Mouse (Mus musculus) layer of hippocampus, adult 18-20 months (tissue): ENCODE measurements around the gene Rhox3c. TPM values are rescaled to one million over a fixed set of nuclear protein-coding genes. Genes with fewer than 3 reads are reported as not detected.
"Not testable (repeated sequence)": the region's sequence is repeated elsewhere in the genome, so short reads cannot be mapped to it uniquely, and the experiment has no call there.

ENCODE experiments used
- DNase-seq, 2 experiments: peaks; one replicate each; pipeline ENCODE4 v3.0.0; 2022; ENCODE audit warnings: low spot score in 2 of 2
- long read RNA-seq: library from polyadenylated mRNA; stranded (forward); transcript quantifications from one replicate; pipeline ENCODE4 v2.0.0, GENCODE M21; 2021
- total RNA-seq, 2 experiments: library from RNA; stranded (reverse); gene quantifications; 2 replicates each; pipeline ENCODE4 v1.2.3; 2021

Rhox3c gene
- not detected for total RNA-seq
- long read RNA-seq: 0 reads

GRCm38 (mm10) chrX:37458285-37458684, at the start of gene Rhox3c:
Gene Rhox3c (plus strand): TSS chrX:37458585.
- DNase-seq: not testable (repeated sequence)

GRCm38 (mm10) chrX:37411767-37412166, 46.6 kb upstream of the Rhox3c start, which contains the start of gene Rhox2b:
Gene Rhox2b (plus strand): TSS chrX:37412067.
- DNase-seq: not testable (repeated sequence)

- DNase-seq: not testable (repeated sequence)
These were observed 26.2 kb upstream of the Rhox3c start, which contains the start of gene Rhox4b for GRCm38 (mm10) chrX:37432194-37432593. Gene Rhox4b (plus strand): TSS chrX:37432494.

- not testable (repeated sequence) for DNase-seq
These were observed 5.0 kb upstream of the Rhox3c start, which contains the start of gene Rhox2c for GRCm38 (mm10) chrX:37453380-37453779. Gene Rhox2c (plus strand): TSS chrX:37453680.

GRCm38 (mm10) chrX:37480037-37480436, 21.7 kb downstream of the Rhox3c start, which contains the start of gene Rhox4c:
Gene Rhox4c (plus strand): TSS chrX:37480337.
- DNase-seq: not testable (repeated sequence)

- not testable (repeated sequence) for DNase-seq
These were observed 55.7 kb downstream of the Rhox3c start, which contains the start of gene Rhox4d for GRCm38 (mm10) chrX:37514059-37514458. Gene Rhox4d (plus strand): TSS chrX:37514359.

Other genes starting within 250 kb of the Rhox3c start
- gene Gm9, start 247.5 kb upstream of the Rhox3c start, total RNA-seq: not detected
- not detected for gene Rhox1, start 236.3 kb upstream of the Rhox3c start, total RNA-seq
- gene Rhox2a, start 213.6 kb upstream of the Rhox3c start, total RNA-seq: not detected
- not detected for gene Rhox3a, start 208.7 kb upstream of the Rhox3c start, total RNA-seq
- gene Rhox4a, start 193.2 kb upstream of the Rhox3c start, total RNA-seq: not detected
- gene Rhox3a2, start 78.6 kb upstream of the Rhox3c start, total RNA-seq: not detected
- gene Rhox4a2, start 67.7 kb upstream of the Rhox3c start, total RNA-seq: not detected
- not detected for gene Rhox2b, start 46.5 kb upstream of the Rhox3c start, total RNA-seq
- gene Rhox4b, start 26.1 kb upstream of the Rhox3c start, total RNA-seq: not detected
- gene Rhox2c, start 4.9 kb upstream of the Rhox3c start, total RNA-seq: not detected
- not detected for gene Rhox4c, start 21.8 kb downstream of the Rhox3c start, total RNA-seq
- gene Rhox2d, start 34.8 kb downstream of the Rhox3c start, total RNA-seq: not detected
- gene Rhox4d, start 55.8 kb downstream of the Rhox3c start, total RNA-seq: not detected
- not detected for gene Rhox2e, start 71.9 kb downstream of the Rhox3c start, total RNA-seq
- gene Rhox3e, start 83.4 kb downstream of the Rhox3c start, total RNA-seq: not detected
- not detected for gene Rhox4e, start 98.8 kb downstream of the Rhox3c start, total RNA-seq
- not detected for gene Rhox2f, start 112.8 kb downstream of the Rhox3c start, total RNA-seq
- gene Rhox3f, start 122.4 kb downstream of the Rhox3c start, total RNA-seq: not detected
- gene Rhox4f, start 149.1 kb downstream of the Rhox3c start, total RNA-seq: not detected
- gene Rhox3g, start 170.0 kb downstream of the Rhox3c start, total RNA-seq: not detected
- not detected for gene Rhox2g, start 184.9 kb downstream of the Rhox3c start, total RNA-seq
- gene Rhox4g, start 192.7 kb downstream of the Rhox3c start, total RNA-seq: not detected
- not detected for gene Rhox3h, start 210.2 kb downstream of the Rhox3c start, total RNA-seq
- gene Rhox2h, start 214.7 kb downstream of the Rhox3c start, total RNA-seq: not detected